Mouse (Mus musculus): ENCODE measurements around the gene Rnasek. TPM values are rescaled to one million over a fixed set of nuclear protein-coding genes. Genes with fewer than 3 reads are reported as not detected.

Rnasek gene
- total and polyA plus RNA-seq, 2 experiments: 7.7 to 176 TPM

DNA sequence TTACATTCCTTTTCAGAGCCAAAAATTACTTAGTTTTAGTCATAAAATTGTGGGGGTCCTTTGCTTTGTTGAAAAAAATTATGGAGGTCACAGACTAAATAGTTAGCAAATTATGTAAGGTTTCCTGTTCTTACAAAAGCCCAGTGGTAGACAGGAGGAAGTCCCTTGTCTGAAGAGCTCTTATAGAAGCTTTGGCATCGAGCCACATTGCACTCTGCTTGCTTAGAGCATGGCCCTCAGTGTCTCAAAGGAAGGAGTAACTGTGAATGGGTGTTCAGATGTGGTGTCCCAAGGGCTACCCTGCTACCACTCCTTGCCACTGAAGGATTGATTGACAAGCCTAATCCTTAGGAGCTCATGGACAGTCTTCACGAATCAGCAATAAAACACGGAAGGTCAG is 40.8 kb upstream of the Rnasek start:
- peak; percentile 14 for DNase-seq (ENCODE audit: extremely low read depth, low read depth, low spot score)
- Histone ChIP-seq H3K79me2 (ENCODE audit: control insufficient read depth, insufficient read depth, low read length) (no peaks in the 10 kb centered on the region), H3K9ac (ENCODE audit: low read depth, low read length) (no peak overlapping the region), H3K4me1 (ENCODE audit: control insufficient read depth, insufficient read depth, low read length) (no peaks in the 10 kb centered on the region), H3K27ac (replicated peaks; ENCODE audit: insufficient read depth, low read depth, low read length) (no peak overlapping the region), H3K4me3 (ENCODE audit: insufficient read depth, low read depth, low read length) (no peak overlapping the region), H3K27me3 (ENCODE audit: control insufficient read depth, insufficient read depth, low read length) (no peaks in the 10 kb centered on the region), H3K36me3 (ENCODE audit: control insufficient read depth, insufficient read depth, low read length) (no peaks in the 10 kb centered on the region)
- WGBS: 68% methylated on average over 3 of the region's 3 CpGs
- no peak for TF ChIP-seq CTCF (IDR thresholded peaks at IDR 0.05; ENCODE audit: low read depth, low read length)
- no peak for TF ChIP-seq POLR2A (IDR thresholded peaks at IDR 0.05; ENCODE audit: extremely low read depth, insufficient read depth, low read length)

- H3K4me1 ChIP-seq (ENCODE audit: control insufficient read depth, insufficient read depth, low read length): no peaks in the 10 kb centered on the region
- WGBS: 95% methylated on average over 3 of the region's 3 CpGs
- H3K9ac ChIP-seq (ENCODE audit: low read depth, low read length): no peak overlapping the region
- TF ChIP-seq POLR2A (IDR thresholded peaks at IDR 0.05; ENCODE audit: extremely low read depth, insufficient read depth, low read length) (no peak), CTCF (IDR thresholded peaks at IDR 0.05; ENCODE audit: low read depth, low read length) (no peak)
- no peaks in the 10 kb centered on the region for H3K36me3 ChIP-seq (ENCODE audit: control insufficient read depth, insufficient read depth, low read length)
- H3K27ac ChIP-seq (replicated peaks; ENCODE audit: insufficient read depth, low read depth, low read length): no peak overlapping the region
- no peaks in the 10 kb centered on the region for H3K79me2 ChIP-seq (ENCODE audit: control insufficient read depth, insufficient read depth, low read length)
- H3K27me3 ChIP-seq (ENCODE audit: control insufficient read depth, insufficient read depth, low read length): no peaks in the 10 kb centered on the region
- no peak overlapping the region for H3K4me3 ChIP-seq (ENCODE audit: insufficient read depth, low read depth, low read length)
- no peak for DNase-seq (ENCODE audit: extremely low read depth, low read depth, low spot score)
Measured at GRCm38 (mm10) chr11:70278961-70279360, 39.3 kb upstream of the Rnasek start.

DNA sequence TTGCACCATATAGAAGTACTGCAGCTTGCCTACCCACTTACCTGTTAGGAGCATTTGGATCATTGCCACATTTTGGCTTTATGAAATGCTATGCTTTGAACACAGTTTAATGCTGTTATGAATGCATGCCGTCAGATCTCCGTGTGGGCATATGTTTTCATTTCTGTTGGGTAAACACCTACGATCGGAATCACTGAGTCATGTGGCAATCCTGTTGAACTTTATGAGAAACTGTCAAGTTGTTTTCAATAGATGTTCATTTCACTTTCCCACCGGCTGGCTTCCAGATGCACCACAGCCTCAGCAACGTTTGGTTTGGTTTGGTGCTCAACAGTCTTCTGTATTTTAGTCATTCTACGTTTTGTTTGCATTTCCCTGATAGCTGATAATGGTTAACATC is 32.0 kb upstream of the Rnasek start:
- Histone ChIP-seq H3K4me1 (ENCODE audit: control insufficient read depth, insufficient read depth, low read length) (no peaks in the 10 kb centered on the region), H3K36me3 (ENCODE audit: control insufficient read depth, insufficient read depth, low read length) (no peaks in the 10 kb centered on the region), H3K9ac (ENCODE audit: low read depth, low read length) (no peak overlapping the region), H3K27ac (replicated peaks; ENCODE audit: insufficient read depth, low read depth, low read length) (no peak overlapping the region), H3K79me2 (ENCODE audit: control insufficient read depth, insufficient read depth, low read length) (no peaks in the 10 kb centered on the region), H3K27me3 (ENCODE audit: control insufficient read depth, insufficient read depth, low read length) (no peaks in the 10 kb centered on the region), H3K4me3 (ENCODE audit: insufficient read depth, low read depth, low read length) (no peak overlapping the region)
- no peak for DNase-seq (ENCODE audit: extremely low read depth, low read depth, low spot score)
- TF ChIP-seq CTCF (IDR thresholded peaks at IDR 0.05; ENCODE audit: low read depth, low read length): no peak
- TF ChIP-seq POLR2A (IDR thresholded peaks at IDR 0.05; ENCODE audit: extremely low read depth, insufficient read depth, low read length): no peak
- WGBS: 74% methylated on average over 7 of the region's 7 CpGs

GRCm38 (mm10) chr11:70266405-70266804 is 26.8 kb upstream of the Rnasek start:
- H3K36me3 ChIP-seq (ENCODE audit: control insufficient read depth, insufficient read depth, low read length): no peaks in the 10 kb centered on the region
- H3K9ac ChIP-seq (ENCODE audit: low read depth, low read length): no peak overlapping the region
- no peak for DNase-seq (ENCODE audit: extremely low read depth, low read depth, low spot score)
- H3K27ac ChIP-seq (replicated peaks; ENCODE audit: insufficient read depth, low read depth, low read length): no peak overlapping the region
- H3K4me1 ChIP-seq (ENCODE audit: control insufficient read depth, insufficient read depth, low read length): no peaks in the 10 kb centered on the region
- H3K27me3 ChIP-seq (ENCODE audit: control insufficient read depth, insufficient read depth, low read length): no peaks in the 10 kb centered on the region
- no peak overlapping the region for H3K4me3 ChIP-seq (ENCODE audit: insufficient read depth, low read depth, low read length)
- no peaks in the 10 kb centered on the region for H3K79me2 ChIP-seq (ENCODE audit: control insufficient read depth, insufficient read depth, low read length)
- TF ChIP-seq POLR2A (IDR thresholded peaks at IDR 0.05; ENCODE audit: extremely low read depth, insufficient read depth, low read length) (no peak), CTCF (IDR thresholded peaks at IDR 0.05; ENCODE audit: low read depth, low read length) (no peak)
- WGBS: 72% methylated on average over 1 of the region's 1 CpGs

GRCm38 (mm10) chr11:70265819-70266218 is 26.2 kb upstream of the Rnasek start:
- Histone ChIP-seq H3K27me3 (ENCODE audit: control insufficient read depth, insufficient read depth, low read length) (no peaks in the 10 kb centered on the region), H3K4me1 (ENCODE audit: control insufficient read depth, insufficient read depth, low read length) (no peaks in the 10 kb centered on the region), H3K4me3 (ENCODE audit: insufficient read depth, low read depth, low read length) (no peak overlapping the region), H3K9ac (ENCODE audit: low read depth, low read length) (no peak overlapping the region), H3K27ac (replicated peaks; ENCODE audit: insufficient read depth, low read depth, low read length) (no peak overlapping the region), H3K79me2 (ENCODE audit: control insufficient read depth, insufficient read depth, low read length) (no peaks in the 10 kb centered on the region), H3K36me3 (ENCODE audit: control insufficient read depth, insufficient read depth, low read length) (no peaks in the 10 kb centered on the region)
- 78% methylated on average over 4 of the region's 4 CpGs for WGBS
- DNase-seq (ENCODE audit: extremely low read depth, low read depth, low spot score): no peak
- TF ChIP-seq CTCF (IDR thresholded peaks at IDR 0.05; ENCODE audit: low read depth, low read length): no peak
- no peak for TF ChIP-seq POLR2A (IDR thresholded peaks at IDR 0.05; ENCODE audit: extremely low read depth, insufficient read depth, low read length)

DNA sequence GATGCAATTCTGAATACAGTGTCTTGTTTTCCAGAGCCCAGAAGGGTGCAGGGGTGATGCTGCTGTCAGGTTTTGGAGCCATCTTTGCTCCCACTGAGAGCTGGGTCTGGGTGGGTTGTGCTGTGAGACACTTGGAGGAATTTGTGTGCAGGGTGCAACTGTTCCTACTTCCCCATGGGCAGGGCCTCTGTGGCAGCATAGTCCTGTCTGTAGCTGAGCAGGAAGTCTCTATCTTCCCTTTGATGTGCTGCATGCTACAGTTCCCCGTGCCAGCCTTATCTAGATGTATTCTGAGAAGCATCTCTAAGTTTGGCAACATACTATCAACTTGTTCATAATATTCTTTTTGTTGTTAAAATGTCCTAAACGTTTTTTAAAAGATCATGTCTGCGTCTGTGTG is 25.6 kb upstream of the Rnasek start:
- Histone ChIP-seq H3K79me2 (ENCODE audit: control insufficient read depth, insufficient read depth, low read length) (no peaks in the 10 kb centered on the region), H3K27me3 (ENCODE audit: control insufficient read depth, insufficient read depth, low read length) (no peaks in the 10 kb centered on the region), H3K4me3 (ENCODE audit: insufficient read depth, low read depth, low read length) (no peak overlapping the region), H3K4me1 (ENCODE audit: control insufficient read depth, insufficient read depth, low read length) (no peaks in the 10 kb centered on the region), H3K27ac (replicated peaks; ENCODE audit: insufficient read depth, low read depth, low read length) (no peak overlapping the region), H3K9ac (ENCODE audit: low read depth, low read length) (no peak overlapping the region), H3K36me3 (ENCODE audit: control insufficient read depth, insufficient read depth, low read length) (no peaks in the 10 kb centered on the region)
- DNase-seq (ENCODE audit: extremely low read depth, low read depth, low spot score): no peak
- TF ChIP-seq POLR2A (IDR thresholded peaks at IDR 0.05; ENCODE audit: extremely low read depth, insufficient read depth, low read length) (no peak), CTCF (IDR thresholded peaks at IDR 0.05; ENCODE audit: low read depth, low read length) (no peak)
- WGBS: 47% methylated on average over 3 of the region's 3 CpGs
